Mouse (Mus musculus) midbrain, embryonic 15.5 days (tissue): ENCODE measurements around the gene Ndufv2. TPM values are rescaled to one million over a fixed set of nuclear protein-coding genes. Genes with fewer than 3 reads are reported as not detected.

Source experiments
- ATAC-seq: fragments of 200-750 bp; cut with Nextera tagmentation; replicated peaks from 2 replicates; pipeline ENCODE4 v1.8.0; 2017; ENCODE audit warnings: moderate TSS enrichment
- H3K27ac ChIP-seq: fragments of 300-500 bp; sonication (generic); 2 replicates; pipeline ENCODE4 v1.5.1; 2015; ENCODE audit warnings: mild to moderate bottlenecking, inconsistent platforms
- H3K27me3 ChIP-seq: fragments of 300-500 bp; sonication (generic); replicated peaks from 2 replicates; pipeline ENCODE4 v1.6.1; 2015; ENCODE audit warnings: inconsistent platforms
- H3K36me3 ChIP-seq: fragments of 300-500 bp; sonication (generic); replicated peaks from 2 replicates; pipeline ENCODE4 v1.6.1; 2015; ENCODE audit warnings: inconsistent platforms
- H3K4me1 ChIP-seq: fragments of 300-500 bp; sonication (generic); 2 replicates; pipeline ENCODE4 v1.6.1; 2015; ENCODE audit warnings: inconsistent platforms
- H3K4me2 ChIP-seq: fragments of 300-500 bp; sonication (generic); 2 replicates; pipeline ENCODE4 v1.6.1; 2015; ENCODE audit warnings: inconsistent platforms, mild to moderate bottlenecking, moderate library complexity
- H3K4me3 ChIP-seq: fragments of 300-500 bp; sonication (generic); 2 replicates; pipeline ENCODE4 v1.5.1; 2015; ENCODE audit warnings: mild to moderate bottlenecking, inconsistent platforms
- H3K9ac ChIP-seq: fragments of 300-500 bp; sonication (generic); 2 replicates; pipeline ENCODE4 v1.6.1; 2015; ENCODE audit warnings: mild to moderate bottlenecking, inconsistent platforms
- H3K9me3 ChIP-seq: fragments of 300-500 bp; sonication (generic); 2 replicates; pipeline ENCODE4 v1.6.1; 2016; ENCODE audit warnings: inconsistent platforms
- WGBS: fragments of 180-500 bp; shearing (Covaris S2); methylation state at CpG from one replicate; pipeline ENCODE4 v1.1.7; 2015; ENCODE audit warnings: mixed read lengths; 5-methylcytosine and 5-hydroxymethylcytosine counted together
- polyA plus RNA-seq: library from polyadenylated mRNA; unstranded; fragments of >200 nt; fragmentation: Nextera tagmentation; extraction: Ambion mirVana; gene quantifications from 2 replicates; pipeline ENCODE4 v1.2.1, GENCODE M21; 2015

Ndufv2 gene
- polyA plus RNA-seq, 1 experiment from 2014 or later = 341 TPM

GRCm38 (mm10) chr17:66108198-66108597 is 6.8 kb upstream of the Ndufv2 start:
- H3K9me3 ChIP-seq = no peaks in the 10 kb centered on the region
- H3K4me2 ChIP-seq = no peak overlapping the region
- no peaks in the 10 kb centered on the region for H3K27me3 ChIP-seq
- ATAC-seq = no peak
- H3K4me3 ChIP-seq = no peak overlapping the region
- H3K4me1 ChIP-seq = peaks cover 16% of the 10 kb centered on the region
- H3K27ac ChIP-seq = no peak overlapping the region
- H3K36me3 ChIP-seq = no peaks in the 10 kb centered on the region
- H3K9ac ChIP-seq = no peak overlapping the region
- 81% methylated on average over 4 of the region's 4 CpGs for WGBS

- no peak overlapping the region for H3K9ac ChIP-seq
- peaks cover 13% of the 10 kb centered on the region for H3K4me1 ChIP-seq
- H3K4me2 ChIP-seq = no peak overlapping the region
- no peaks in the 10 kb centered on the region for H3K27me3 ChIP-seq
- no peak overlapping the region for H3K4me3 ChIP-seq
- ATAC-seq = no peak
- no peaks in the 10 kb centered on the region for H3K36me3 ChIP-seq
- H3K9me3 ChIP-seq = no peaks in the 10 kb centered on the region
- no peak overlapping the region for H3K27ac ChIP-seq
- WGBS = 72% methylated on average over 8 of the region's 8 CpGs
Measured at GRCm38 (mm10) chr17:66107466-66107865, 6.1 kb upstream of the Ndufv2 start.

- H3K9me3 ChIP-seq = no peaks in the 10 kb centered on the region
- H3K27me3 ChIP-seq = no peaks in the 10 kb centered on the region
- WGBS = 61% methylated on average over 10 of the region's 10 CpGs
- H3K9ac ChIP-seq = no peak overlapping the region
- H3K36me3 ChIP-seq = no peaks in the 10 kb centered on the region
- H3K27ac ChIP-seq = no peak overlapping the region
- peaks cover 10% of the 10 kb centered on the region for H3K4me1 ChIP-seq
- H3K4me2 ChIP-seq = no peak overlapping the region
- H3K4me3 ChIP-seq = no peak overlapping the region
- no peak for ATAC-seq
Measured at GRCm38 (mm10) chr17:66106601-66107267, 5.4 kb upstream of the Ndufv2 start.

- Histone ChIP-seq H3K27me3 (no peaks in the 10 kb centered on the region), H3K9ac (no peak overlapping the region), H3K4me3 (no peak overlapping the region), H3K9me3 (no peaks in the 10 kb centered on the region), H3K4me2 (no peak overlapping the region), H3K36me3 (no peaks in the 10 kb centered on the region), H3K27ac (no peak overlapping the region), H3K4me1 (peaks cover 16% of the 10 kb centered on the region)
- no peak for ATAC-seq
- 82% methylated on average over 7 of the region's 7 CpGs for WGBS
Measured at GRCm38 (mm10) chr17:66104076-66104475, 2.7 kb upstream of the Ndufv2 start.

GRCm38 (mm10) chr17:66100566-66101379 is 586 bp downstream of the Ndufv2 start:
- H3K27me3 ChIP-seq = no peaks in the 10 kb centered on the region
- H3K4me3 ChIP-seq = peak overlapping the region; percentile 63
- peaks cover 16% of the 10 kb centered on the region for H3K4me1 ChIP-seq
- peak overlapping the region; percentile 86 for H3K4me2 ChIP-seq
- peak overlapping the region; percentile 87 for H3K9ac ChIP-seq
- H3K9me3 ChIP-seq = no peaks in the 10 kb centered on the region
- ATAC-seq = no peak
- no peaks in the 10 kb centered on the region for H3K36me3 ChIP-seq
- peak overlapping the region; percentile 94 for H3K27ac ChIP-seq
- whole genome bisulfite sequencing = under 1% methylated on average over 41 of the region's 41 CpGs

GRCm38 (mm10) chr17:66092664-66093063 is 8.7 kb downstream of the Ndufv2 start:
- H3K27ac ChIP-seq = no peak overlapping the region
- WGBS = 90% methylated on average over 3 of the region's 3 CpGs
- no peak for ATAC-seq
- no peak overlapping the region for H3K4me3 ChIP-seq
- no peaks in the 10 kb centered on the region for H3K9me3 ChIP-seq
- no peak overlapping the region for H3K9ac ChIP-seq
- no peak overlapping the region for H3K4me2 ChIP-seq
- H3K27me3 ChIP-seq = no peaks in the 10 kb centered on the region
- peaks cover 3% of the 10 kb centered on the region; the same call in 1 of the 2 replicates for H3K36me3 ChIP-seq
- H3K4me1 ChIP-seq = 0 out of 2 replicates have a peak, but pooled peaks cover 3% of the 10 kb centered on the region

- Histone ChIP-seq H3K4me3 (no peak overlapping the region), H3K27me3 (no peaks in the 10 kb centered on the region), H3K27ac (no peak overlapping the region), H3K9me3 (no peaks in the 10 kb centered on the region), H3K4me2 (no peak overlapping the region), H3K36me3 (peaks cover 3% of the 10 kb centered on the region; the same call in 1 of the 2 replicates), H3K9ac (no peak overlapping the region), H3K4me1 (0 out of 2 replicates have a peak, but pooled peaks cover 3% of the 10 kb centered on the region)
- no peak for ATAC-seq
- WGBS = 92% methylated on average over 2 of the region's 2 CpGs
Measured at GRCm38 (mm10) chr17:66092065-66092464, 9.3 kb downstream of the Ndufv2 start.

- no peak overlapping the region for H3K4me2 ChIP-seq
- 92% methylated on average over 2 of the region's 2 CpGs for WGBS
- no peaks in the 10 kb centered on the region for H3K9me3 ChIP-seq
- H3K27me3 ChIP-seq = no peaks in the 10 kb centered on the region
- no peak overlapping the region for H3K9ac ChIP-seq
- peaks cover 3% of the 10 kb centered on the region; the same call in 1 of the 2 replicates for H3K36me3 ChIP-seq
- H3K4me3 ChIP-seq = no peak overlapping the region
- ATAC-seq = no peak
- 0 out of 2 replicates have a peak, but pooled peaks cover 3% of the 10 kb centered on the region for H3K4me1 ChIP-seq
- H3K27ac ChIP-seq = no peak overlapping the region
Measured at GRCm38 (mm10) chr17:66091392-66091791, 10.0 kb downstream of the Ndufv2 start.

GRCm38 (mm10) chr17:66090251-66090650 is 11.1 kb downstream of the Ndufv2 start:
- ATAC-seq = no peak
- no peaks in the 10 kb centered on the region for H3K9me3 ChIP-seq
- H3K27me3 ChIP-seq = no peaks in the 10 kb centered on the region
- H3K36me3 ChIP-seq = peaks cover 9% of the 10 kb centered on the region; the same call in 1 of the 2 replicates
- no peak overlapping the region for H3K9ac ChIP-seq
- H3K4me1 ChIP-seq = 0 out of 2 replicates have a peak, but pooled peaks cover 3% of the 10 kb centered on the region
- no peak overlapping the region for H3K4me2 ChIP-seq
- no peak overlapping the region for H3K27ac ChIP-seq
- H3K4me3 ChIP-seq = no peak overlapping the region

- Histone ChIP-seq H3K27me3 (no peaks in the 10 kb centered on the region), H3K4me1 (no peaks in the 10 kb centered on the region), H3K4me2 (no peak overlapping the region), H3K9me3 (no peaks in the 10 kb centered on the region), H3K4me3 (no peak overlapping the region), H3K36me3 (peaks cover 21% of the 10 kb centered on the region; the same call in 1 of the 2 replicates), H3K27ac (no peak overlapping the region), H3K9ac (no peak overlapping the region)
- WGBS = 100% methylated on average over 1 of the region's 1 CpGs
- ATAC-seq = no peak
Measured at GRCm38 (mm10) chr17:66085038-66085437, 16.3 kb downstream of the Ndufv2 start.

- H3K4me2 ChIP-seq = no peak overlapping the region
Measured at GRCm38 (mm10) chr17:66084486-66084885, 16.9 kb downstream of the Ndufv2 start.

GRCm38 (mm10) chr17:66077437-66077850 is 23.9 kb downstream of the Ndufv2 start:
- under 1% methylated on average over 23 of the region's 23 CpGs for WGBS
- Histone ChIP-seq H3K4me1 (peaks cover 38% of the 10 kb centered on the region), H3K27me3 (no peaks in the 10 kb centered on the region), H3K36me3 (0 out of 2 replicates have a peak, but pooled peaks cover 16% of the 10 kb centered on the region), H3K9ac (peak overlapping the region; percentile 78), H3K4me2 (peak overlapping the region; percentile 84), H3K9me3 (no peaks in the 10 kb centered on the region), H3K4me3 (peak overlapping the region; percentile 94), H3K27ac (peak overlapping the region; percentile 97)
- ATAC-seq = peak; percentile 81

More at GRCm38 (mm10) chr17:66084486-66084885, 16.9 kb downstream of the Ndufv2 start:
- Histone ChIP-seq H3K4me1 (no peaks in the 10 kb centered on the region), H3K9ac (no peak overlapping the region), H3K27ac (no peak overlapping the region), H3K36me3 (peaks cover 24% of the 10 kb centered on the region; the same call in 1 of the 2 replicates), H3K27me3 (no peaks in the 10 kb centered on the region), H3K4me3 (no peak overlapping the region), H3K9me3 (no peaks in the 10 kb centered on the region)
- no peak for ATAC-seq
- WGBS = 70% methylated on average over 1 of the region's 1 CpGs
